Mouse (Mus musculus): Measurements from ENCODE around the gene Tnfrsf1a. TPM values are rescaled to one million over a fixed set of nuclear protein-coding genes. Genes with fewer than 3 reads are reported as not detected.

Gene Tnfrsf1a
- polyA plus RNA-seq, 1 experiment from 2014 or later = 13.2 TPM

DNA sequence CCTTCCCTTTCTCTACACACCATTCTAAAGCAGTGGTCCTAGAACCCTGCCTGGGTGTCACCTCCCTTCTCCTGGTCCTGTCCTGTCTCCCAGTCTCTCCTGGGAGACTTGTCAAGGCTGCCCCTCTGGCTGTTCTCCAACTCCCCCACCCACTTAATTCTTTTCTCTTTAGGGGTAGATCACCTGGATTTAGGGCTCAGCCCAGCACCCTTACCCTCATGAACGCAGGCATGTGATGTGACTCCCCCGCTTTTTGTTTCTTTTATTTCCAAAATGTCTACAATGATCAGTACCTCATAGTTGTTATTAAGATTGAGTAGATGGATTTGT, 1.8 kb downstream of the Tnfrsf1a start:
- WGBS = 78% methylated on average over 2 of the region's 2 CpGs
- H3K4me2 ChIP-seq (ENCODE audit: low read length) = peak overlapping the region; percentile 82; the same call in 1 of the 2 replicates
- H3K27me3 ChIP-seq (replicated peaks; ENCODE audit: control insufficient read depth, insufficient read depth, low read length) = no peaks in the 10 kb centered on the region
- ATAC-seq = no peak
- no peaks in the 10 kb centered on the region for H3K9me3 ChIP-seq (ENCODE audit: control insufficient read depth, low read length)
- no peaks in the 10 kb centered on the region for H3K36me3 ChIP-seq (ENCODE audit: control insufficient read depth, insufficient read depth)
- no peak overlapping the region for H3K27ac ChIP-seq (ENCODE audit: low read length)
- H3K9ac ChIP-seq (replicated peaks; ENCODE audit: low read depth, low read length) = no peak overlapping the region
- H3K4me1 ChIP-seq (replicated peaks; ENCODE audit: control insufficient read depth, insufficient read depth, low read length) = peaks cover 24% of the 10 kb centered on the region
- no peak overlapping the region for H3K4me3 ChIP-seq (replicated peaks; ENCODE audit: low read length)

DNA sequence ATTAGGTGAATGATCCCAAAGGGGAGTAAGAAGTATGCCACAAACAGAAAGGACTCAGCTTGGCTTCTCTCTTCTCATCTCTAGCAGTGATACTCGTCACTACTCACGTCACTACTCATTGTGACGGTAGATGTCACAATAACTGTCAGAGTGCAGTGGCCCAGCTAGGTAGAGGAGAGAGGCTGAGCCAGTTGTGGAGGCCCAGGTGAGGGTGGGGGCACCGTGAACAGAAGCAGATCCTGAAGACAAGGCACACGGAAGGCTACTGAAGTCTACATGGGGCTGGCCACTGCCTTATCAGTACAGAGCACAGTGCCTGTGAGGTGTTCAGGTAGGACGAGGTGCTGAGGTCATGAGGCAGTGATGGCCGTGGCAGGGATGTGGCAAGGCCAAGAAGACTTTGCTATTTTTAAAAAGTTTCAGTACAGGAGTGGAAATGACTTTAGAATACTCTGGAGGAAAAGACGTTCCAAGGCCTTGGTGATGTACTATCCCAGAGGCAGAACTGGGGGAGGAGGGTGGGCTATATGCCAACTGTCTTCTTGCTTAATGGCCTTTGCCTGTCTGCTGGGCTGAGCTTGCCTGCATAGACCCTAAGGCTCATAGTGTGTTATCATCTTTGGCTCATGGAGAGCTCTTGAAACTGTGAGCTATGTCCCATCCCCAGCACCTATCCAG, 2.3 kb downstream of the Tnfrsf1a start:
- H3K9me3 ChIP-seq (ENCODE audit: control insufficient read depth, low read length) = no peaks in the 10 kb centered on the region
- H3K36me3 ChIP-seq (ENCODE audit: control insufficient read depth, insufficient read depth) = no peaks in the 10 kb centered on the region
- ATAC-seq = no peak
- 72% methylated on average over 8 of the region's 8 CpGs for WGBS
- peaks cover 24% of the 10 kb centered on the region for H3K4me1 ChIP-seq (replicated peaks; ENCODE audit: control insufficient read depth, insufficient read depth, low read length)
- H3K27ac ChIP-seq (ENCODE audit: low read length) = no peak overlapping the region
- H3K4me3 ChIP-seq (replicated peaks; ENCODE audit: low read length) = no peak overlapping the region
- no peaks in the 10 kb centered on the region for H3K27me3 ChIP-seq (replicated peaks; ENCODE audit: control insufficient read depth, insufficient read depth, low read length)
- no peak overlapping the region for H3K9ac ChIP-seq (replicated peaks; ENCODE audit: low read depth, low read length)
- no peak overlapping the region for H3K4me2 ChIP-seq (ENCODE audit: low read length)

DNA sequence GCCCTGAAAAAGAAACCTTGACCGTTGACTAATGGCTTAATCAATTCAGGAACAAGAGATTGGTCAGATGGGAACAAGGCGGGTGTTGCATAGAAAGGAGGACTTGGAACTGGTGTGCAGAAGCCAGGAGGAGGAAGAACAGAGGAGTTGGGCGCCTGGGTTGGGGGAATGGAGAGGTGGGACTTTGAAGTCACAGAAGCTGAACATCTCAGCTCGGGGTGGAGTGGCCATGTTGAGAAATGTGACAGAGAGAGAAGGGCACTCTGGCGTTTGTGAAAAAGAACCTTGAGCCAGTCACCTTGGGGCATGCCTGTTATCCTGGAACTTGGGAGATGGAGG, 2.9 kb downstream of the Tnfrsf1a start:
- Histone ChIP-seq H3K9ac (replicated peaks; ENCODE audit: low read depth, low read length) (no peak overlapping the region), H3K9me3 (ENCODE audit: control insufficient read depth, low read length) (no peaks in the 10 kb centered on the region), H3K4me3 (replicated peaks; ENCODE audit: low read length) (no peak overlapping the region), H3K4me2 (ENCODE audit: low read length) (no peak overlapping the region), H3K27ac (ENCODE audit: low read length) (no peak overlapping the region), H3K36me3 (ENCODE audit: control insufficient read depth, insufficient read depth) (no peaks in the 10 kb centered on the region), H3K4me1 (replicated peaks; ENCODE audit: control insufficient read depth, insufficient read depth, low read length) (peaks cover 24% of the 10 kb centered on the region), H3K27me3 (replicated peaks; ENCODE audit: control insufficient read depth, insufficient read depth, low read length) (no peaks in the 10 kb centered on the region)
- 75% methylated on average over 5 of the region's 5 CpGs for WGBS
- no peak for ATAC-seq

DNA sequence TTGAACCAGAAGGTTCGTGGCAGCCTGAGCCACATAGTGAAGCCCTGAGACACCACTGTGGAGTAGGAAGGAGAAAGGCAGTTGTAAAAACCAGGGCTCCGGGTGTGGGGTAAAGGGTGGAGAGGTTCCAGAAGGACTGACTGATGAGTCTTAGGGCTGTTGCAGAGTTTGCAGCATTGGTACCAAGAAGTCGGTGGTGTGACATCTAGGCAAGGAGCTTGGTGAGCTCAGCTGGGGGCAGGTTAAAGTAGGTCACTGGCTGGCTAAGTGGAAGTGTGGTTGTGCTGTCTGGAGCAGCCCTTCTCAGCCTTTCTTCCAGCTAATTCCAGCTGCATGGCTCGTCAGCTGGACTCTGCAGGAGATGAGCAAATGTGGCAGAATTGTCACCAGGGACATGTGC, 3.6 kb downstream of the Tnfrsf1a start:
- no peak overlapping the region for H3K4me3 ChIP-seq (replicated peaks; ENCODE audit: low read length)
- no peak overlapping the region for H3K4me2 ChIP-seq (ENCODE audit: low read length)
- no peak for ATAC-seq
- no peak overlapping the region for H3K27ac ChIP-seq (ENCODE audit: low read length)
- WGBS = 59% methylated on average over 4 of the region's 4 CpGs
- H3K4me1 ChIP-seq (replicated peaks; ENCODE audit: control insufficient read depth, insufficient read depth, low read length) = peaks cover 24% of the 10 kb centered on the region
- no peaks in the 10 kb centered on the region for H3K27me3 ChIP-seq (replicated peaks; ENCODE audit: control insufficient read depth, insufficient read depth, low read length)
- no peaks in the 10 kb centered on the region for H3K36me3 ChIP-seq (ENCODE audit: control insufficient read depth, insufficient read depth)
- no peak overlapping the region for H3K9ac ChIP-seq (replicated peaks; ENCODE audit: low read depth, low read length)
- H3K9me3 ChIP-seq (ENCODE audit: control insufficient read depth, low read length) = no peaks in the 10 kb centered on the region

DNA sequence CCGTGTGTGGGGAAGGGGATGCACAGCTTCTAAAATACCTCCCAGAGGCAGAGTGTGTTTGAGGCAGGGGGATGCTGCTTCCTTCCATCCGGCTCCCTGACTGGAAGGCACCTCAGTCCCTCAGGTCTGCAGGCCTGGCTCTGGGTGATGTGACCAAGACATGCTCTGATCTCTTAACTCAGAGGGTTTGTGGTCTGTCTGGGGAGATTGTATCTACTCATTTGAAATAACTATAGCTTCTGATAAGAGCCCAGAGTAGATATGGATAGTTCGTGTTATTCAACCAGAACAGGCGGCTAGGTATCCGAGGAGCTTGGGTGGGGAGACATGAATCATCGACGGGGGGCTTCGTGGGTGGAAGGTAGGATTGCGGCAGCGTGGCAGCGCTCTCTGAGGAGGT, 4.1 kb downstream of the Tnfrsf1a start:
- no peak overlapping the region for H3K9ac ChIP-seq (replicated peaks; ENCODE audit: low read depth, low read length)
- H3K36me3 ChIP-seq (ENCODE audit: control insufficient read depth, insufficient read depth) = no peaks in the 10 kb centered on the region
- no peaks in the 10 kb centered on the region for H3K27me3 ChIP-seq (replicated peaks; ENCODE audit: control insufficient read depth, insufficient read depth, low read length)
- WGBS = 88% methylated on average over 11 of the region's 11 CpGs
- no peak overlapping the region for H3K4me3 ChIP-seq (replicated peaks; ENCODE audit: low read length)
- no peak overlapping the region for H3K4me2 ChIP-seq (ENCODE audit: low read length)
- H3K27ac ChIP-seq (ENCODE audit: low read length) = no peak overlapping the region
- H3K4me1 ChIP-seq (replicated peaks; ENCODE audit: control insufficient read depth, insufficient read depth, low read length) = peaks cover 24% of the 10 kb centered on the region
- ATAC-seq = no peak
- H3K9me3 ChIP-seq (ENCODE audit: control insufficient read depth, low read length) = no peaks in the 10 kb centered on the region

DNA sequence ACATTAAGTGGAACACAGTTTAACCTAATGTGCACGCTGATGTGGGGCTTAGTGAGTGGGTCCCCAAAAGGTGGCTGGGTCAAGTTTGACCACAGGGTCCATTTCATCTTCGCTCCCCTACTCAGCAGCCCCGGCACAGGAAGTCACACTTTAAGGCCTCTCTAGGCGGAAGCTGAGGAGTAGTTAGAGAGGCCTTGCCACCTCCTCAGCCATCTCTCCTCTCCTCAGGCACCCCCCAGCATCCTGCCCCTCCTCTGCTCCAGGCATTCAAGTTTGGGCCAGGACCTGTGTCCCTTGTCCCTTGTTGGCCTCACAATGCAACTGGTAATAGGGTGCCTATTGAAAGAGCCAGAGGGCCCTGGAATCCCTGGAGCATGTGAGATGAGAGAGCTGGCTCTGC, 4.5 kb downstream of the Tnfrsf1a start:
- Histone ChIP-seq H3K36me3 (ENCODE audit: control insufficient read depth, insufficient read depth) (no peaks in the 10 kb centered on the region), H3K27me3 (replicated peaks; ENCODE audit: control insufficient read depth, insufficient read depth, low read length) (no peaks in the 10 kb centered on the region), H3K9ac (replicated peaks; ENCODE audit: low read depth, low read length) (no peak overlapping the region), H3K4me1 (replicated peaks; ENCODE audit: control insufficient read depth, insufficient read depth, low read length) (peaks cover 24% of the 10 kb centered on the region), H3K9me3 (ENCODE audit: control insufficient read depth, low read length) (no peaks in the 10 kb centered on the region), H3K4me2 (ENCODE audit: low read length) (no peak overlapping the region), H3K4me3 (replicated peaks; ENCODE audit: low read length) (no peak overlapping the region), H3K27ac (ENCODE audit: low read length) (no peak overlapping the region)
- ATAC-seq = no peak
- WGBS = 87% methylated on average over 4 of the region's 4 CpGs

DNA sequence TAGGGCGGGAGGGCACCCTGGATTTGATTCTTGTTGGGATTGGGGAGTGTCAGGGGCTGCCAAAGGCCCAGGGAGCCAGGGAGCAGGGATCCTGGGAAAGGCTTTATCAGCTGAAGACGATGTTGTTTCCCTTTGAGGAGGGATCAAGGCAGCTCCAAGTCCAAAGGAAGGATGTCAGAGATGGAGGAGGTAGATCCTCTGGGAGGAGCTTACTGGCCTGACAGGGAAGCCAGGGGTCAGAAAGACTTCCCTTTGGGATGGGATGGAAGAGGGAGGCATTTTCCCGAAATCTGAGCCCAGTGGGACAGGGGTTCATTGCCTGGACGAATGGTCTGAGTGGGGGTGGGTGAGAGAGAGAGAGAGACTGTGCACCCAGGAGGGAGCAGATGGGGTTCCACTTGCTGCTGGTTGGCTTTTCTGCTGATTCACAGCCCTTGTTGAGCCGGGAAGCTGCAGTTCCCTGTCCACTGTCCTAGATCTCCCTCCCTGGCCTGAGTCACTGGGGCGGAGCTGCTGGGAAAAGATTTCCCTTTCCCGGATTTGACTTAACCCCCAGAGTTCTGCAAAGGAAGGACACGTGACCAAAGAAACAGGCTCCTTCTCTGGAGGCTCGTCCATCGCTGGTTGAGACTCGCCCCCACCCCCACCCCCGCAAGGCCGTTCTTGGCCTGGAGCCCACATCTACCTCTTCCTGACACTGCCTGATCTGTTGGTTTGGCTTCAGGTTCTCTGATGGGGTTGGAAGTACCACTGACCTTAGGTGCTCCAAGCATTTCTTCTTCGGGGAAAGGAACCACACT, 5.4 kb downstream of the Tnfrsf1a start:
- H3K4me2 ChIP-seq (ENCODE audit: low read length) = no peak overlapping the region; the same call in 1 of the 2 replicates
- peaks cover 16% of the 10 kb centered on the region for H3K4me1 ChIP-seq (replicated peaks; ENCODE audit: control insufficient read depth, insufficient read depth, low read length)
- H3K27me3 ChIP-seq (replicated peaks; ENCODE audit: control insufficient read depth, insufficient read depth, low read length) = no peaks in the 10 kb centered on the region
- no peak for ATAC-seq
- H3K9ac ChIP-seq (replicated peaks; ENCODE audit: low read depth, low read length) = no peak overlapping the region
- H3K36me3 ChIP-seq (ENCODE audit: control insufficient read depth, insufficient read depth) = no peaks in the 10 kb centered on the region
- H3K27ac ChIP-seq (ENCODE audit: low read length) = no peak overlapping the region
- H3K9me3 ChIP-seq (ENCODE audit: control insufficient read depth, low read length) = no peaks in the 10 kb centered on the region
- WGBS = 20% methylated on average over 14 of the region's 14 CpGs
- no peak overlapping the region for H3K4me3 ChIP-seq (replicated peaks; ENCODE audit: low read length)

DNA sequence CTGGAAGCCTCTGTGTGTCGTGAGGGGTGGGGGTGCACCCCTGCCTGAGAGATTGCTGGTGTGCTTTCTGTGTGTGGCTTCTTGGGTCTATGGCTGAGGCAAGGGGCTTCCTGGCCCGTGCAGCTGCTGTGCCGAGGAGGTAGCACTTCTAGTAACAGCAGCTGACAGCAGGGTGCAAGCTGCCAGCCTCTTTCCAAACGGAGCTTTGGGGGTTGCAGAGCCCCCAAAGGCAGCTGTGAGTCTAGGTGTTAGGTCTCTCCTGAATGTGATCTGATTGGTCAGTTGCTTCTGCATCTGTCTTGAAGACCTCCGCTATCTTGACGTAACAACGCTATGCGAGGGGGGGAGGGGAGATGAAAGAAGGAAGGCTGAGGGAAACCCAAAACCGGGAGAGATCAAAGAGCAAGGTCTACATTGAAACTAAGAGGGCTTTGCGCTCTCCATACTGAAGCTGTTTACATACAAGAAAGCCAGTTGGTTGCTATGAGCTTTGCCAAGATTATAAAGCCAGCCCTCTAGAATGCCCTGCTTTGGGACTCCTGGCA, 6.1 kb downstream of the Tnfrsf1a start:
- H3K4me2 ChIP-seq (ENCODE audit: low read length) = peak overlapping the region; percentile 3; the same call in 1 of the 2 replicates
- H3K27ac ChIP-seq (ENCODE audit: low read length) = no peak overlapping the region
- H3K4me1 ChIP-seq (replicated peaks; ENCODE audit: control insufficient read depth, insufficient read depth, low read length) = peaks cover 9% of the 10 kb centered on the region
- WGBS = 12% methylated on average over 10 of the region's 10 CpGs
- no peak overlapping the region for H3K9ac ChIP-seq (replicated peaks; ENCODE audit: low read depth, low read length)
- no peaks in the 10 kb centered on the region for H3K9me3 ChIP-seq (ENCODE audit: control insufficient read depth, low read length)
- no peaks in the 10 kb centered on the region; the same call in 1 of the 2 replicates for H3K27me3 ChIP-seq (replicated peaks; ENCODE audit: control insufficient read depth, insufficient read depth, low read length)
- no peak for ATAC-seq
- no peaks in the 10 kb centered on the region for H3K36me3 ChIP-seq (ENCODE audit: control insufficient read depth, insufficient read depth)
- no peak overlapping the region for H3K4me3 ChIP-seq (replicated peaks; ENCODE audit: low read length)

DNA sequence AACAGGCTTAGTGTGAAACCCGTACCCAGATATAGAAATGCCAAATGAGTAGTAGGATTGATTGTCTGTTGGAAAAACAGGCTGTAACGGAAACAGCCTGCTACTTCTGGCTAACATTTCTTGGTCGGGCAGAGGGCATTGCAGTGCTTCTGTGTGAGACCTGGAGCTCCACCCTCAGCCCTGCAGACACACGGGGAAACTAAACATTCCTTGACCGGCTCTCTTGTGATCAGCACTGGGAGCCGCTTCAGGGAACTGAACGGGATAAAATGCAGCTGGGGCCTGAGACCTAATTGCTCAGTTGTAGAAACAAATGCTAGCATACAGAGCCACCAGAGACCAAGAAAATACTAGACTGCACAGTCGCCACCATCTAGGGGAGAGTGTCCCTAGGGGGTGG, 7.1 kb downstream of the Tnfrsf1a start:
- WGBS = 50% methylated on average over 8 of the region's 8 CpGs
- no peak for ATAC-seq
- Histone ChIP-seq H3K4me3 (replicated peaks; ENCODE audit: low read length) (no peak overlapping the region), H3K27me3 (replicated peaks; ENCODE audit: control insufficient read depth, insufficient read depth, low read length) (no peaks in the 10 kb centered on the region; the same call in 1 of the 2 replicates), H3K9me3 (ENCODE audit: control insufficient read depth, low read length) (no peaks in the 10 kb centered on the region), H3K27ac (ENCODE audit: low read length) (no peak overlapping the region), H3K4me1 (replicated peaks; ENCODE audit: control insufficient read depth, insufficient read depth, low read length) (peaks cover 11% of the 10 kb centered on the region), H3K36me3 (ENCODE audit: control insufficient read depth, insufficient read depth) (no peaks in the 10 kb centered on the region), H3K4me2 (ENCODE audit: low read length) (no peak overlapping the region), H3K9ac (replicated peaks; ENCODE audit: low read depth, low read length) (no peak overlapping the region)

All from forebrain, embryonic 16.5 days (tissue).